Mouse (Mus musculus) adrenal gland, postnatal 36 days (tissue): ENCODE measurements around the gene Ccdc177. TPM values are rescaled to one million over a fixed set of nuclear protein-coding genes. Genes with fewer than 3 reads are reported as not detected.
A peak's percentile ranks its signal among the peaks of the same experiment; 100 is the strongest.
"Not testable (repeated sequence)": the region's sequence is repeated elsewhere in the genome, so short reads cannot be mapped to it uniquely, and the experiment has no call there.

ENCODE experiments used
- DNase-seq, 2 experiments: peaks; one replicate each; pipeline ENCODE4 v3.0.0; 2021; ENCODE audit warnings: mixed read lengths in 1 of 2
- long read RNA-seq, 2 experiments: library from polyadenylated mRNA; stranded (forward); transcript quantifications; one replicate each; pipeline ENCODE4 v2.0.0; 2021; ENCODE audit warnings: borderline sequencing depth in 2 of 2
- total RNA-seq, 2 experiments: library from RNA; stranded (reverse); gene quantifications; 2 replicates each; pipeline ENCODE4 v1.2.3; 2021

Gene Ccdc177
- total RNA-seq: not detected
- long read RNA-seq, experiment 1: 0 reads
- long read RNA-seq, experiment 2: 0 reads

DNA sequence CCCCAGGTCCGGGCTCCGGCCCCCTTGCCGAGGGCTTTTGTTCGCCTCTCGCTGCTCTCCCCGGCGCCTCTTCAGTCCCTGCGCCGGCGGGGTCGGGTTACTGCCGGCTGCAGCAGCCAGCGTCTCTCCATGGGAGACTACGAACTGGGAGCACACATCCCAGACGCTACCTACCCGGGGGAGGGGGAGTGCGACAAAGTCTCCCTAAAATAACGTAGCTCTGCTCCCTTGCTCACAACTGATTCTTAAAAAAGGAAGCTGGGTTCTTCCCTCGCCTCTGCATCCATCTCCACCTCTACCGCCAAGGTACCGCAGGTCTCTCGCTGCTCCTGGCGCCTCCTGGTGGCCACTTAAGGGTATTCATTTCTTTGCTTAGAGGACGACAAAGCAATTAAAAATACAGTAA, at the start of gene Ccdc177:
Gene Ccdc177, minus strand, starts transcription at position 292 of the 406 bp plus-strand sequence.
- DNase-seq: peak; percentile 78 to 82

DNA sequence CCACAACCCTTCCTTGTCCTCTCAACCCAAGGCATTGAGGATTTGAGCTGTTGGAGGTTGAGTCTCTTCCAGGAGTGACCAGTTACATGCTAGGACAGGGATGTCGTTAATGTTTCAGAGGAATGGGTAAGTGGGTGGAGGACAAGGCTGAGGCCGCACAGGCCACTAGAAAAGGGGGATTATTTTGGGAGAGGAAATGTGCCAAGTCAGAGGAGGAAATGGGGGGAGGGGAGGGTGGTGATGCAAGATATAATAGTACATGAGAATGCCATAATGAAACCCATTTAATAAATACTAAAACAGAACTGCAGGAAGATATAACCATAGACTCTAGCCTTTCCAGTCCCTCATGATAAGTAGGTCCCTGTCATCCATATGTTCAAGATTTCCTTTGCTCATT, 49.5 kb upstream of the Ccdc177 start:
- no peak for DNase-seq

DNA sequence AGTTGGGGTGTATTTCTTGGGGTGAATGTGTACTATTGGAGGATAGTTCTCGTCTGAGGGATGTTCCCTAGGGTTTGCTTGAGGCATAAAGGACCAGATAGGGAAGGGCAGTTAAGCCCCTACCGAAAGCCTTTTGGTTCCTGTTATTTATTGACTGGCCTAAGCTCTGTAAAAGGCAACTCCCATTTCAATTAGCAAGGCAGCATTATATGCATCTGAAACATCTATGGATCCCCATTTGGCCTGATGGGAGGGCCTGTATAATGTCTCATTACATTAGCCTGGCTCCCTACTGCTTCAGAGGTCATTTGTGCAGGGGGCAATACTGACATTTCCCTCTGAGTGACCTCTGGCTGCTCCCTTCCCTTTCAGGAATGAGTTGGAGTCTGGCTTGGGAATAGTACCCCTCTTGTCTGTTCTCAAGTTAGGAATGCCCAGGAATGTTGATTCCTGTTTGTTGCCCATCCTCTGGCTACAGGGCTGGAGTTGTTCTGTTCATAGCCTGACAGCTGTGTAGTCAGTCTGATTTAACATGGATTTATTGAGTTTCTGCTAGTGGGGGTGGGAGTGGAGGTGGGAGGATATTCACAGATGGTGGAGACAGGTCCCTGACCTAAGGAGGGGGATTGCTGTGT, 47.1 kb upstream of the Ccdc177 start:
- no peak for DNase-seq

DNA sequence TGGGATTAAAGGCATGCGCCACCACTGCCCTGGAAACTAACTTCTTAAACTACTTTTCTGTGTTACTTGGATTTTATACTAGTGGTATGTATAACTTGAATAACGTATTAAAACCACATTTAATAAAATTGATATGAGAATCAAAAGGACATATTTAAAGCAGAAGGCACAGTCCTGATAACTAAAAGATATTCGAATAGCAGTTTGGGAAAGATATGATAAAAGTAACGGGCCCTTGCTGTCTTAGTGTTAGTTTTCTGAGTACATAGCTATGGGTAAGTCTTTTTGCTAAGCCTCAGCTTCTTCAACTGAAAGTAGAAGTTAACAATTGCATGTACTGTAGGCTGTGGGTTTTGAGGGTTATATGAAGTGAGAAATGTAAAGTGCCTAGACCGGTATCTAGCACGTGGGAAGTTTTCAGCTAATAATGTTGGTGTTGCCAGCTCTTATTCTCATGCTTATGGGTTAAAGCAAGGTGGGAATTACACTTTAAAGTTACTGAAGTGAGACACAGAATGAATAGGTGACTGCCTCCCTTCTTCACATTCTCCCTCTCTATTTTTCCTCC, 44.5 kb upstream of the Ccdc177 start:
- no peak for DNase-seq

DNA sequence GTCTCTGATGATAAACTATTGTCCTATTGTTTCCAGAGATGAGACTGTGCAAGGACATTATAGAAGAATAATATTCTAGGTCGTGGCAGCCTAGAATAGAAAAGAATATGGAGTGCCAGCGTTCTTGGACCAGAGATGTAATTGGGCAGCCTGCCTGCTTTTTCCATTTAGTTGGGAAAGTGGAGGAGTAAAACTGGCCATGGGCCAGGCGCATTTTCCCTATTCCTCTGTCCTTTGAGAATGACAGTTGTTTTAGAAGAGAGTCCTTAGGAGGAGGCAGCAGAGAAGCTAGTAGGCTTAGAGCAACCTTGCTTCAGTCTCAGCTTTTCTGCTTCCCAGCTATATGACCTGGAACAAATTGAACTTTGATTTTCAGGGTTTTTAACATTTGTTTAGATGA, 43.4 kb upstream of the Ccdc177 start:
- DNase-seq: peak; percentile 66 to 72

DNA sequence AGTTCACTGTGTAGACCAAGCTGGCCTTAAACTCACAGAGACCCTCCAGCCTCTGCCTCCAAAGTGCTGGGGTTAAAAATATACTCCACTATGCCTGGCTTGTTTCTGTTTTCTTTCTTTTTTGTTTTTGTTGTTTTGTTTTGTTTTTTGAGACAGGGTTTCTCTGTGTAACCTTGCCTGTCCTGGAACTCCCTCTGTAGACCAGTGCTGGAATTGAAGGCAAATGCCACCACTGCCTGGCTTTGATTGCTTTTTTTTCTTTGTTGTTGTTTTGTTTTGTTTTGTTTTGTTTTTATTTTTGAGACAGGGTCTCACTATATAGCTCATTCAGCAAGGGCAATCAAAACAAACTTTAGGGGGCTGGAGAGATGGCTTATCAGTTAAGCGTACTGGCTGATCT, 41.0 kb upstream of the Ccdc177 start:
- no peak for DNase-seq

DNA sequence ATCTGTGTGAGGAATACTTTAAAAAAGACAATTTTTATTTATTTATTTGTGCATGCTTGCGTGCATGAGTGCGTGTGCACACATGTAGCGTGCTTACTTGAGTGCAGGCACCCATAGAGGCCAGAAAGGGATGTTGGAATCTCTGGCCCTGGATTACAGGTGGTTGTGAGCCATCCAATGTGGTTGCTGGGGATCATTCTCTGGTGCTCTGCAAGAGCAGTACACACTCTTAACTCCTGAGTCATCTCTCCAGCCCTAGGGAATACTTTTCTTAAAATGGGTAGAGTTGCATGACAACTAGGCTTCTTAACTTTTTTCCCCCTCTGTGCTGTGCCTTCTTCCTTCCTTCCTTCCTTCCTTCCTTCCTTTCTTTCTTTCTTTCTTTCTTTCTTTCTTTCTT, 39.7 kb upstream of the Ccdc177 start:
- no peak for DNase-seq

DNA sequence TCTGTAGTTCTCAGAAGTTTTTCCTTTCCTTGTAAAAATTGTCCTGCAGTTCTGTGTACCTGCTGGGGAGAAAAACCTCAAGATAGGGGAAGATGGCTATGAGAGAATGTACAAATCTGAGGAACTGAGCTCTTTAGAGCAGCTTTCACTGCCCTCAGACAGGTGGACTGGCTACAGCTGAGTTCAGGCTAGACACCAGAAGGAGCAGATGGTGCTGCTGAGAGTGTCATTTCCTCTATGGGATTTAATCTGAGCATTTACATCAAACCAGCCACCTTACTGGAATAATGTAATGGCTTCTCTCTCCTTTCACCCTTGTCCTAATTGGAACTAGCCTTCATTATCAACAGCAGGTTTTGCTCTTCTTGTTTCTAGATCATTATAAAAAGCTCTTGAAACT, 37.8 kb upstream of the Ccdc177 start:
- no peak for DNase-seq

DNA sequence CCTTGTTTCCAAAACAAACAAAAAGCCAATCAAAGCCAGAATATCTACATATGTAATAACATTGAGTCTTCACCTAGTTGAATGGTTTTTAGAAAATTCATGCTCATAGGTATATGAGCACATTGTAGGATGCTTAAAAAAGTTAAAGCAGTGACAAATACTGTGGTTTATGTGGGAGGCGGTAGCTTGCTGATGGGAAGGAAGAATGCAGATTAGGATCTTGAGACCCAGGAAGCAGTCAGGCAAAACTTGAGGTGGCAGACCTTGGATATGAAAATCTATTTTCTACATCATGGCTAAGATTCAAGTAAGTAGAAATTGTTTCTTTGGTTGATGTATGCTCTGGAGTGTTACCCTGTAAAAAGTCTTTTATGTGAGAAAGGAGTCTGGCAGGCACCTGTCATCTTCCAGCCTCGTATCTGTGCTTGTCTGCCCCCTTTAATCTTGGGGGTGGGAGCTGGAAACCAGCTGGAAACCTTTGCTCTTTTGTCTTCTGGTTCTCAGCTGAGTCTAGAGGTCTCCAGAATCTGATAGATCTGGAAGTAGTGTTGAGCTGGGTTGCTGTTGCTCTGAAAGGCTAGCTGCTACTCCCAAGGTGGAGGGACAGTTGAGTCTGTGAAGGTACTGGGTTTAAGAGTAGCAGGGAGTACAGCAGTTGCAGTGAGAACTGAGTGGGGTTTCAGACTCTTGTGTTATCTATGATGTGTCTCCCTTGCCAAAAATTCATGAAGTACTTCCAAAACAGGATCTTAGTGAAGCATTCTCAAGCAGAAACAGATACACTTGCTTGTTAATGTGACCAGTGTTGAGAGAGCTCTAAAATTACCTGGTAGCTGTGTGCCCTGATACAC, 34.7 kb upstream of the Ccdc177 start:
- no peak for DNase-seq

DNA sequence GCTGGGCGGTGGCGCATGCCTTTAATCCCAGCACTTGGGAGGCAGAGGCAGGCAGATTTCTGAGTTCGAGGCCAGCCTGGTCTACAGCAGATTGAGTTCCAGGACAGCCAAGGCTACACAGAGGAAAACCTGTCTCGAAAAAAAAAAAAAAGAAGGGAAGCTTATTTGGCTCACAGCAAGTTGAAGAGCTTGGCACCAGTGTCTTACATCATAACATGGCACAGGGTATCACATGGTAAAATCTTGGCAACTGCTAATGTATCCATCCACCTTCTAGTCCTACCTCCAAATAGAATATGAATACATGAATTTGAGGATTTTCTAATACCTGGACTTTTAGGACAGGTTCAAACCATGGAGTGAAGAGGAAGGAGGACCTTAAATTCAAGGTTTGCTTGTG, 34.0 kb upstream of the Ccdc177 start:
- DNase-seq: no peak

DNA sequence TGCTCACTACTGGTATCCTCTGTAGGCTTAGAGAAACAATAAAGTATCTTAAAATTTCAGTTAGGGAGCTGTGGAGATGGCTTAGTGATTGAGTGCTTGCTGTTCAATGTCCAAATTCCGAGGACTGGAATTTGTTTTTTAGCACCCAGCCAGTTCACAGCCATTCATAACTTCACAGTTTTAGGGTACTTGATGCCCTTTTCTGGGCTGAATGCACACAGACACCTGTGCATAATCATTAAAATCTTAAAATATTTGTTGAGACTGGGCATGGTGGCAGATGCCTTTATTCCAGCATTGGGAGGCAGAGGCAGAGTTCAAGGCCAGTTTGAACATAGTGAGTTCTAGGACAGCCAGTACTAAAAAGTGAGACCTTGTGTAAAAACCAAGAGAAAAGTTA, 33.0 kb upstream of the Ccdc177 start:
- DNase-seq: no peak

DNA sequence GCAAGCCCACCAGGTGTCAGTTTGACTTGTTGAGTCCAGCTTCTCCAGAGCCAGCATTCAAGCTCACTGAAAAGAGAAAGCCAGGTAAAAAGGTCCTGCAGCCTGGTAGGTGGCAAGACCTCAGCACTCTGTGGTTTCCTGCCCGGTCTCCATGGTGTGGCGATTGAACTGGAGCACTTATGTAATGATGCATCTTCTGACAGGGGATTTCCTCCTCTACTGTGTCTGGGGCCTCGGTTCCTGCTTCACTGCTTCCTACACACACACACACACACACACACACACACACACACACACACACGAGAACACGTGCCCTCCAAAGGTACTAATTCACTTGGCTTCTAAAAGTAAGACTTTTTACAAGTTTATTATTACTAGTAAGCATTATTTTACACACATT, 32.4 kb upstream of the Ccdc177 start:
- DNase-seq: peak; percentile 37 to 59

DNA sequence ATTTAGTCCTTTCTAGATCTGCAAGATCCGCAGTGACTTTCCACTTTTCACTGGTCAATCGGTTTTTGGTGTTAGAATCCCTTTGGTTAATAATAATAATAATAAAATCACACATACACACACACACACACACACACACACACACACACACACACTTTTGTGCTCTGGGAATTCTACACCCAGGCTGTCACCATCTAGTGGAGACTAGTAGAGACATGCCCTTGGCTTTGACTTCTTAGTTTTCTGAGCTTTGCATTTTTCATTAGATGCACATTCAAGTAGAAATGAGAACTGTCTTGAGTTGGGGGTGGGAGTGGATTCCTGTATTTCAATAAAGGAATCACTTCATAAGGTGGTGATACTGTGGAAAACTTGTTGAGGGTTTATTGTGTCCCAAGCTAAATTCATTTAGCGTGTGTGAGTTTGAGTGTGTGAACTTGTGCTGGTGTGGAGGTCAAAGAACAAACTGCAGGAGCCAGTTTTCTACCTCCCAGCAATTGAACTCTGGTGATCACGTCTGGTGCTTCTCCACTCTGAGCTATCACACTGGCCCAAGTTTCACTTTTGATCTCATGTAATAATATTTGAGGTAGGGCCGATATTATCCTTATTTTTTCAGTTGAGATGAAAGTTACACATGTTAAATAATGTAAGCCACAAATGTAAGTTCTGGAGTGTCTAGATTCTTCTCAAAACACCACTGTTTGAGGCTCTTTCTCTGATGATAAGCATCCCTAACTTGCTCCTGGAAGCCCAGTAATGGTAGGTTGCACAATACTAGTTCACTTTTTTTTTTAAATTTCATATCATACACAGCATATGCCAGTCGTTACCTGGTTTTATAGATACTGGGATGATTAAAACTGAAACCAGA, 31.3 kb upstream of the Ccdc177 start:
- DNase-seq: no peak

DNA sequence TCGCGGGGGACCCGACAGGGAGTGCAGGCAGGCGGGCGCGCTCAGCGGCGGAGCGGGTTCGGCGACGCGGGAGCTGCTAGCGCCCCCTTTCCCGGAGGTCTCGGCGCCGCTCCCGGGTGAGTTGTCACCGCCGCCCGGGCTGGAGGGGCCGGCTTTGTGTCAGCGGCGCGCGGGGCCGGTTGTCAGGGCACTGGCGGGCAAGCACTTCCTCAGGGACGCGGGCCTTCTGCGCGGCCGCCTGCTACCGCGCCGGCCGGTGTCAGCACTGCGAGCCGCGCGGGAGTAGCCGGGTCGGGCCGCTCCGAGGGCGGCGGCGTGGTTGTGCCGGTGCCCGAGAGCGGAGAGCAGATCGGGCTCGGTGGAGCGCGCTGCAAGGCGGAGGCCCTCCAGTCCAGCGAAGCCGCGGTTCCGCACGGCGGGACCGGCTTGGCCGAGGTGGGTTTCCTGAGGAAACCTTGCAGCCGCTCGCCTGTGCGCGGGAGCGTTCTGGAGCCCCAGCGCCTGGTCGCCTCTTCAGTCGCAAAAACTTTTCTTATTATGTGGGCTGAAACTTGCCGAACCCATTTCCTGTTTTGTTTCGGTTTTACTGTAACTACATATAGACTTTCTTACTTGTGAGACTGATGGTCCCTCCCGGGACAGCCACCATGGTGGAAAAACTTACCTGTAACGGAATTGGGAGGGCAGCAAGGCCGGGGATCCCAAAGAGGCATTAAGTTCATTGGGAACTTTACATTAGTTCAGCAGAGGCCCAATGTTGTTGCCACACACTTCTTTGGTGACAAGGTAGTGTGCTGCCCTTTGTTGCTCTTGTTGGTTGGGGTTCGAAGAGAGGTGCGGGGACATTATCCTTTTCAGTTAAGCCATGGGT, 30.4 kb upstream of the Ccdc177 start:
- DNase-seq: no peak

DNA sequence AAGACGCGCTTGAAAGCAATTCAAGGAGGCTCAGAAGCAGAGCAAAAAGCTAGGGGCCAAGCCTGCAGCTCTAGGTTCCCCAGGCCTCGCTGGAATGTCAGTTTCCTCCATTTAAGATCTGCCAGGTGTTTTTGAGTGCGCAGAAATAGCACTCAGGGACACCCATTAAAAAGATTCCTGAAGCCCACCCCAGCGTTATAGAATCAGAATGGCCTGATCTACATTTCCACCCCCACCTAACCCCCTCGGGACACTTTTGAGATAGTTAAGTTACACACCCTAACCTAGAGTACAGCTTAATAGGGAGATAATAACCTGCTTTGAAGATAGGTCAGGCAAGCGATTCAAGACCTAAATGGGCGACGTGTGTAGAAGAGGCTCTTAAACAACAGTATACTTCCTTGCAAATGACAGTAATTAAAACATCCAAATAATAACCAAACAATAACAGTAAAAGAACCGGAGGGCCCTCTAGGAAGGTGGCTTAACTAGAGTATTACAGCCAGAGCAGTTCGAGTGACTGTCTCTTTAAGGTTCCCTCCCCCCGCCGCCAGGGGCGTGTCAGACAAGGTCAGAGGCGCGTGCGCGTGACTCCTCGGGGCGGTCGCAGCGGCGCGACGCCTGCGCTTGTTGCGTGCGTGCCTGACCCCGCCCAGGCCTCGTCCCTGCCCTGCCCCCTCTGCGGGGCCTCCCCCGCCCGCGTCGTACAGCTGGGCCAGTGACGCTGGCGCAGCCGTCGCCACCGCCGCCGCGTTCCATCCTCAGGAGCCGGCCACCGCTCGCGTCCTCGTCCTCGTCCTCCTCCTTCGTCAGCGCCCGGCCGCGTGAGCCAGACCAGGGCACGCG, 29.6 kb upstream of the Ccdc177 start, which contains the start of gene Susd6:
Gene Susd6, plus strand, starts transcription at position 662 of the 846 bp plus-strand sequence.
- DNase-seq: peak; percentile 99

DNA sequence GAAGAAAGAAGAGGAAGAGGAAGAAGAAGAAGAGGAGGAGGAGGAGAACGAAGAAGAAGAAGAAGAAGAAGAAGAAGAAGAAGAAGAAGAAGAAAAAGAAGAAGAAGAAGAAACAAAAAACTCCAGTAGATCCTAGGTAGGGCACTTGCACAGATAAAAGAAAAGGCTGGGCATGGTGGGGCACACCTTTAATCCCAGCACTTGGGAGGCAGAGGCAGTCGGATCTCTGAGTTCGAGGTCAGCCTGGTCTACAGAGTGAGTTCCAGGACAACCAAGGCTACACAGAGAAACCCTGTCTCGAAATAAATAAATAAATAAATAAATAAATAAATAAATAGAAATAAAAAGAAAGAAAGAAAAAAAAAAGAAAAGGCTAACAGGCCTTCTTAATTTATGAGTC, 28.8 kb upstream of the Ccdc177 start:
- DNase-seq: not testable (repeated sequence)

DNA sequence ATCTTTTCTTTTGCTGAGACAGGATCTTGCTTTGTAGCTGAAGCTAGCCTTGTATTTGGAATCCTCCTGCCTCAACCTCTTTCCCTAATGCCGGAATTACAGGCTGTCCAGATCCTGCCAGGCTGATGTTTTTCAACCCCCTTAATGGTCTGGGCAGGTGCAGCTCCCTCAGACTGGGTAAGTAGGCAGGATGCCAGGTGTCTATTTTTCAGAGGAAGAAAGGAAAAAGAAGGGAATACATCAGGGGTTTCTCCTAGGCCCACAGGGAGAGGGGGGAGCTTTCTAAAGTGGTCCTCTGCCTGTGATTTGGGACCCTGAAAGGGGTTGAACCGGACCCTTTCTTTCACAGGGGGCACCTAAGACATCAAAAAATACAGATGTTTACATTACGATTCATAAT, 27.7 kb upstream of the Ccdc177 start:
- DNase-seq: no peak

DNA sequence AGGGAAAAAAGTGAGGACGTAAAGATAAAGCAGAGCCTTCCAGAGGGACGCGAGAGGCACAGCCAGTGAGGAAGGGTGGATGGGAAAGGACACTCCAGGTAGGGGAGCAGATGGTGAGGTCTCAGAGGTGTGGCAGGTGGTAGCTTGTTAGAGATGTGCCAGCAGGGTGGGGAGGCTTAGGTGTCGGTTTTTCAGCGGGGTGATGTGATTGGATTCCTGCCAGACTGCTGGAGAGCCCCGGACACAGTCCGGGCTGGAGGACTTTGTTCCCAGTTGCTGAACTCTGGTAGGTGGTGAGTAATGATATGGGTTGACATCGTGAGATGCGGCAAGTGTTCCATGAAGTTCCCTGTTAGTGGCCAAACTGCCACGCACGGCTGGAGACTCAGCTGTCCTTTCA, 27.1 kb upstream of the Ccdc177 start:
- DNase-seq: no peak

DNA sequence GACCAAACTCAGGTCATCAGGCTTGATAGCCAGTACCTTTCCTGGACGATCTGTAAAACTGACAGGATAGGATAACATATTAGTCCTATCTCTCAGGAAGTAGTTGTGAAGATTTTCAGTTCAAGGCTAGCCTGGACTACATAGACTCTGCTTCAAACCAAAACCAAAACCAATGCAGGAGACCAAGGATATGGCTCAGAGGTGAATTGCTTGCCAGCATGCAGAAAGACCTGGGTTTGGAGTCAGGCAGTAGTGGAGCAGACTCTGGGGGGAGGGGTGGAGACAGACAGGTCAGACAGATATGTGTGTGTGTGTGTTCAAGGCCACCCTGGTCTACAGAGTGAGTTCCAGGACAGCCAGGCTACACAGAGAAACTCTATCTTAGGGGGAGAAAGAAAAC, 26.1 kb upstream of the Ccdc177 start:
- DNase-seq: no peak

DNA sequence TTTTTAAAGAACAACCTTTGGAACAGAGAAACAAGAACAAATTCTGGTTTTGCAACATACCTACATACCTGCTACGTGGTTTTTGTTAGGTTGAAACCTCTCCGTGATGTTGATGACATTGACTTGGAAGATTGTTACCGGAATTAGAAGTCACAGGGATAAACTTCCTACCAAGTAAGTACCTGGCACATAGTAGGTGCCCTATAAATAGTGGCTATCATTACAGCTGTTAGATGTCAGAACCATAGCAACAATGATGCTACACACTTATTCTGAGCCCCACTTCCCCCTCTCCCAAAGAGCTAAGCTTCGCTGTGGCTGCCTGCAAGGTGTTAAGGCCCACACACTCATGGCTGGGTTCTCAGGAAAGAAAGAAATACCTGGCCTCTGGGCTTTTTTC, 25.1 kb upstream of the Ccdc177 start:
- no peak for DNase-seq
